Mouse (Mus musculus): ENCODE measurements around the gene Vmp1.

- peak; percentile 39; the same call in 1 of the 2 replicates for TF ChIP-seq GATA1 (IDR thresholded peaks at IDR 0.05; ENCODE audit: low read length)
- peak; percentile 71 for TF ChIP-seq TAL1 (IDR thresholded peaks at IDR 0.05; ENCODE audit: low read length)
Measured at GRCm38 (mm10) chr11:86626714-86627113, 56.9 kb downstream of the Vmp1 start.

Measured in erythroblast, embryonic 14.5 days (primary cell).